ENCODE assay signal across 8 mouse cellular contexts in genomic region chr2:105673631-105674060, GRCm38 (mm10). TPM values are rescaled to one million over a fixed set of nuclear protein-coding genes. Genes with fewer than 3 reads are reported as not detected.
DNase-seq lines count a peak whose midpoint lies in the region; ATAC-seq and TF ChIP-seq lines count a peak whose summit lies in the region.

No protein-coding gene starts in this region.

- H3K36me3 ChIP-seq in lung, postnatal 0 days (ENCODE audit: insufficient read depth, low read length): no peaks in the 10 kb centered on the region
- H3K36me3 ChIP-seq in forebrain, embryonic 11.5 days (ENCODE audit: control insufficient read depth, insufficient read depth, low read length): no peaks in the 10 kb centered on the region
- no peaks in the 10 kb centered on the region for H3K36me3 ChIP-seq in hindbrain, embryonic 13.5 days
- H3K36me3 ChIP-seq in myocyte (ENCODE audit: control insufficient read depth, insufficient read depth): no peaks in the 10 kb centered on the region

- peak overlapping the region; percentile 23; the same call in 1 of the 2 replicates for H3K4me3 ChIP-seq in lung, postnatal 0 days (ENCODE audit: low read depth, low read length)
- peak overlapping the region; percentile 84 for H3K4me3 ChIP-seq in forebrain, embryonic 11.5 days (ENCODE audit: low read depth, low read length)
- peak overlapping the region; percentile 51 for H3K4me3 ChIP-seq in hindbrain, embryonic 13.5 days
- H3K4me3 ChIP-seq in myocyte: no peak overlapping the region

- TF ChIP-seq CTCF in lung, postnatal 0 days (IDR thresholded peaks at IDR 0.05): no peak

- H3K4me1 ChIP-seq in lung, postnatal 0 days (ENCODE audit: insufficient read depth, low read depth, low read length): peaks cover 15% of the 10 kb centered on the region
- H3K4me1 ChIP-seq in forebrain, embryonic 11.5 days (replicated peaks; ENCODE audit: control insufficient read depth, insufficient read depth, low read length): peaks cover 22% of the 10 kb centered on the region
- H3K4me1 ChIP-seq in hindbrain, embryonic 13.5 days (replicated peaks): peaks cover 48% of the 10 kb centered on the region

- no peak overlapping the region for H3K9ac ChIP-seq in lung, postnatal 0 days (replicated peaks; ENCODE audit: low read depth)
- peak overlapping the region; percentile 98 for H3K9ac ChIP-seq in forebrain, embryonic 11.5 days (ENCODE audit: low read length)
- peak overlapping the region; percentile 51; the same call in 1 of the 2 replicates for H3K9ac ChIP-seq in hindbrain, embryonic 13.5 days

- no peak for TF ChIP-seq EP300 in lung, postnatal 0 days (IDR thresholded peaks at IDR 0.05)

- H3K4me2 ChIP-seq in lung, postnatal 0 days (replicated peaks; ENCODE audit: low read depth, low read length): peak overlapping the region; percentile 52
- peak overlapping the region; percentile 93 for H3K4me2 ChIP-seq in forebrain, embryonic 11.5 days (ENCODE audit: low read depth, low read length, severe bottlenecking)
- peak overlapping the region; percentile 58 for H3K4me2 ChIP-seq in hindbrain, embryonic 13.5 days
- H3K4me2 ChIP-seq in myocyte (ENCODE audit: low read depth): peak overlapping the region; percentile 61

- ATAC-seq in lung, postnatal 0 days: no peak; the same call in 1 of the 2 replicates
- ATAC-seq in forebrain, embryonic 11.5 days (replicated peaks; ENCODE audit: low FRiP score): no peak
- no peak for ATAC-seq in hindbrain, embryonic 13.5 days (ENCODE audit: low FRiP score)

- peaks cover 89% of the 10 kb centered on the region for H3K27me3 ChIP-seq in lung, postnatal 0 days (replicated peaks; ENCODE audit: insufficient read depth, low read length)
- peaks cover 23% of the 10 kb centered on the region for H3K27me3 ChIP-seq in forebrain, embryonic 11.5 days (ENCODE audit: control insufficient read depth, insufficient read depth, low read length)
- peaks cover 92% of the 10 kb centered on the region for H3K27me3 ChIP-seq in hindbrain, embryonic 13.5 days
- H3K27me3 ChIP-seq in myocyte (ENCODE audit: control insufficient read depth, insufficient read depth, insufficient read length): peaks cover 25% of the 10 kb centered on the region

- no peak for TF ChIP-seq POLR2A in myocyte (IDR thresholded peaks at IDR 0.05; ENCODE audit: insufficient read length, low read depth)

- no peak overlapping the region for H3K27ac ChIP-seq in lung, postnatal 0 days (ENCODE audit: low read length)
- peak overlapping the region; percentile 95 for H3K27ac ChIP-seq in forebrain, embryonic 11.5 days (ENCODE audit: low read depth, low read length)
- peak overlapping the region; percentile 80 for H3K27ac ChIP-seq in hindbrain, embryonic 13.5 days

- H3ac ChIP-seq in myocyte (ENCODE audit: control insufficient read depth, insufficient read length): no peak overlapping the region

- H3K9me3 ChIP-seq in lung, postnatal 0 days (ENCODE audit: low read length): no peaks in the 10 kb centered on the region
- no peaks in the 10 kb centered on the region for H3K9me3 ChIP-seq in forebrain, embryonic 11.5 days (ENCODE audit: control insufficient read depth, low read length)
- H3K9me3 ChIP-seq in hindbrain, embryonic 13.5 days: no peaks in the 10 kb centered on the region

- DNase-seq in lung, postnatal 0 days (ENCODE audit: low spot score): no peak
- DNase-seq in lung, postnatal 25 days (ENCODE audit: low spot score): no peak
- peak; percentile 67 for DNase-seq in forebrain, embryonic 11.5 days (ENCODE audit: low spot score)
- no peak for DNase-seq in right cerebral cortex, postnatal 4 days
- no peak for DNase-seq in ovary, postnatal 10 days (ENCODE audit: low spot score)
- DNase-seq in thymus, postnatal 36 days: no peak

- WGBS in lung, postnatal 0 days: 2% methylated on average over 10 of the region's 10 CpGs
- 2% methylated on average over 10 of the region's 10 CpGs for WGBS in forebrain, embryonic 11.5 days
- WGBS in hindbrain, embryonic 13.5 days: 4% methylated on average over 10 of the region's 10 CpGs

- no peaks in the 10 kb centered on the region for H3K79me2 ChIP-seq in myocyte (ENCODE audit: control insufficient read depth, insufficient read depth)

TF ChIP-seq in myocyte, 11 proteins besides CTCF, POLR2A, EP300 and RAD21:
- TF ChIP-seq POLR2AphosphoS2 (IDR thresholded peaks at IDR 0.05; ENCODE audit: insufficient read length, low read depth) (no peak), E2F4 (IDR thresholded peaks at IDR 0.05; ENCODE audit: insufficient read depth) (no peak), TCF12 (IDR thresholded peaks at IDR 0.05; ENCODE audit: insufficient read depth, poor library complexity, severe bottlenecking) (no peak), TCF3 (IDR thresholded peaks at IDR 0.05; ENCODE audit: insufficient read length, low read depth) (no peak), CEBPB (IDR thresholded peaks at IDR 0.05; ENCODE audit: insufficient read depth, poor library complexity, severe bottlenecking) (no peak), SRF (IDR thresholded peaks at IDR 0.05; ENCODE audit: control insufficient read depth, insufficient read length, low read depth) (no peak), REST (IDR thresholded peaks at IDR 0.05; ENCODE audit: insufficient read depth, insufficient read length) (no peak), MYOG (IDR thresholded peaks at IDR 0.05; ENCODE audit: control insufficient read depth in 1 of 3, insufficient read depth in 1 of 3, insufficient read length in 2 of 3, low read depth in 2 of 3) (no peak), MYOD1 (IDR thresholded peaks at IDR 0.05; ENCODE audit: control insufficient read depth in 1 of 3, insufficient read length in 2 of 3, low read depth in 2 of 3) (no peak), MAX (IDR thresholded peaks at IDR 0.05; ENCODE audit: low read depth) (no peak), USF1 (IDR thresholded peaks at IDR 0.05; ENCODE audit: low read depth) (no peak)
TF ChIP-seq in myocyte: peak in this region for 0.

RNA-seq across cellular contexts. Expression of gene Pax6, which starts 4.9 kb away (rescaled TPM):
- polyA plus RNA-seq in lung, postnatal 0 days (2015; fragmentation: Nextera tagmentation; extraction: Ambion mirVana): not detected in 2 replicates
- 97.2 and 103 TPM in 2 replicates for polyA plus RNA-seq in forebrain, embryonic 11.5 days (2014; fragmentation: Nextera tagmentation; extraction: Ambion mirVana)
- 26.4 and 29.8 TPM in 2 replicates for polyA plus RNA-seq in hindbrain, embryonic 13.5 days (2015; fragmentation: Nextera tagmentation; extraction: Ambion mirVana)
- 0.37 TPM for polyA plus RNA-seq in myocyte (2012; fragmentation: generic; extraction: Trizol)

Comparison
In these comparisons a context has a peak if more than half of its experiments do, and no peak if none do; other contexts are left out.
1. RNA of gene Pax6, which starts 4.9 kb away (polyA plus RNA-seq): 97.2 to 103 TPM in forebrain, embryonic 11.5 days and 26.4 to 29.8 TPM in hindbrain, embryonic 13.5 days; 0.37 TPM in myocyte (single experiment) and not detected in lung, postnatal 0 days; every median in the first group is over 10 times any median in the second.
2. Peak in every context shown above with its lines, with median percentiles within 50 percentile points of each other: H3K4me2 ChIP-seq.